Mouse (Mus musculus) forebrain, embryonic 15.5 days (tissue): ENCODE measurements at regions not wholly inside any gene's neighbourhood (a gene's known extent, or its start where the extent isn't known, plus 50 kb on each side); places are given as distances from the start of the nearest gene placed in this dataset.

Experiments
- ATAC-seq: fragments of 200-750 bp; cut with Nextera tagmentation; replicated peaks from 2 replicates; pipeline ENCODE4 v1.8.0; 2017; ENCODE audit warnings: mild to moderate bottlenecking, moderate TSS enrichment, moderate library complexity
- H3K27ac ChIP-seq: fragments of 300-500 bp; sonication (generic); replicated peaks from 2 replicates; pipeline ENCODE4 v1.5.1; 2015; ENCODE audit warnings: mild to moderate bottlenecking, inconsistent platforms
- H3K27me3 ChIP-seq: fragments of 300-500 bp; sonication (generic); 2 replicates; pipeline ENCODE4 v1.6.1; 2015; ENCODE audit warnings: inconsistent platforms
- H3K36me3 ChIP-seq: fragments of 300-500 bp; sonication (generic); 2 replicates; pipeline ENCODE4 v1.6.1; 2015; ENCODE audit warnings: mild to moderate bottlenecking, inconsistent platforms
- H3K4me1 ChIP-seq: fragments of 300-500 bp; sonication (generic); 2 replicates; pipeline ENCODE4 v1.6.1; 2015; ENCODE audit warnings: inconsistent platforms
- H3K4me2 ChIP-seq: fragments of 300-500 bp; sonication (generic); replicated peaks from 2 replicates; pipeline ENCODE4 v1.6.1; 2015; ENCODE audit warnings: mild to moderate bottlenecking, inconsistent platforms
- H3K4me3 ChIP-seq: fragments of 300-500 bp; sonication (generic); 2 replicates; pipeline ENCODE4 v1.5.1; 2015; ENCODE audit warnings: mild to moderate bottlenecking, inconsistent platforms
- H3K9ac ChIP-seq: fragments of 300-500 bp; sonication (generic); replicated peaks from 2 replicates; pipeline ENCODE4 v1.6.1; 2015; ENCODE audit warnings: mild to moderate bottlenecking, inconsistent platforms
- H3K9me3 ChIP-seq: fragments of 300-500 bp; sonication (generic); 2 replicates; pipeline ENCODE4 v1.6.1; 2016; ENCODE audit warnings: inconsistent platforms
- WGBS: fragments of 180-500 bp; shearing (Covaris S2); methylation state at CpG from one replicate; pipeline ENCODE4 v1.1.7; 2015; ENCODE audit warnings: mixed read lengths; 5-methylcytosine and 5-hydroxymethylcytosine counted together

DNA sequence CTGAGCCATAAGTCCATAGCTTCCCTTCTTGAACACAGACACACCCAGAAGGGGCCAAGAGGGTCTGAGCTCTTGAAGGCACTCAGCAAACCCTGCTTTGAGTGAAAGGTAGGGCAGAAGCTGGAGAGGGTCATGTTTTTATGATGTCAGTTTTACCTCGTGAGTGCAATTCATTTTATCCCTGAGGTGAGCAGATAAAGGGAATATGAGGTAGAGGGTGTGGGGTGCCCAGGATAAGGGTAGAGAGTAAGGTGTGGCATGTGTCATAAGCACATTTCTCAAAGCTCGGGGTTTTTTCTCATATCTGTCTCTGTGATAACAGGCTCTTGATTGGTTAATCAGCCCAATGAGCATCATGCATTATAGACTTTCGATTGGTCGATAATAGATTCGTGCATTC lies 520.3 kb downstream of the Med13l start:
- peaks cover 8% of the 10 kb centered on the region; the same call in 1 of the 2 replicates for H3K27me3 ChIP-seq
- no peak overlapping the region for H3K4me3 ChIP-seq
- H3K9me3 ChIP-seq = no peaks in the 10 kb centered on the region
- no peak overlapping the region for H3K4me2 ChIP-seq
- H3K27ac ChIP-seq = no peak overlapping the region
- no peak for ATAC-seq
- H3K36me3 ChIP-seq = no peaks in the 10 kb centered on the region
- H3K4me1 ChIP-seq = peaks cover 3% of the 10 kb centered on the region; the same call in 1 of the 2 replicates
- WGBS = 90% methylated on average over 5 of the region's 5 CpGs
- no peak overlapping the region for H3K9ac ChIP-seq

DNA sequence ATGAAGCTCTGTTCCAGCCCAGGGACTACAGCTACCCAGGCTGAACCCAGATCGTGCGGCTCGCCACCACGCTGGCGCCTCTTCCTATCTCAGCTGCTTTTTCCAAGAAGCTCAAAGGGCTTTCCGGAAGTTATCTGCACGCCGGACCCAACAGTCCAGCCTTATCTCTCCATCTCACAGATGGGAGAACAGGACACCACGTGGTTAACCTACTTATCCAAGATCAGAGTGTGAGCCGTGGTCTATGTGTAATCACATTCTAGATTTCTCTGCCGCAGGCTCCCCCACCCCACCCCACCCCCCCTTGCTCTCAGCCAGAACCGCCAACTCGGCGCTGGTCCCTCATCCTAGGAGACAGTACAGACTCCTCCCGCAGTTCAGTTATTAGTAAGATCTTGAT lies 522.4 kb downstream of the Med13l start:
- H3K9ac ChIP-seq = no peak overlapping the region
- no peaks in the 10 kb centered on the region for H3K9me3 ChIP-seq
- no peak for ATAC-seq
- H3K4me3 ChIP-seq = no peak overlapping the region
- no peak overlapping the region for H3K27ac ChIP-seq
- H3K27me3 ChIP-seq = peaks cover 18% of the 10 kb centered on the region; the same call in 1 of the 2 replicates
- no peaks in the 10 kb centered on the region for H3K36me3 ChIP-seq
- H3K4me1 ChIP-seq = peaks cover 3% of the 10 kb centered on the region; the same call in 1 of the 2 replicates
- H3K4me2 ChIP-seq = no peak overlapping the region
- WGBS = 84% methylated on average over 15 of the region's 15 CpGs

DNA sequence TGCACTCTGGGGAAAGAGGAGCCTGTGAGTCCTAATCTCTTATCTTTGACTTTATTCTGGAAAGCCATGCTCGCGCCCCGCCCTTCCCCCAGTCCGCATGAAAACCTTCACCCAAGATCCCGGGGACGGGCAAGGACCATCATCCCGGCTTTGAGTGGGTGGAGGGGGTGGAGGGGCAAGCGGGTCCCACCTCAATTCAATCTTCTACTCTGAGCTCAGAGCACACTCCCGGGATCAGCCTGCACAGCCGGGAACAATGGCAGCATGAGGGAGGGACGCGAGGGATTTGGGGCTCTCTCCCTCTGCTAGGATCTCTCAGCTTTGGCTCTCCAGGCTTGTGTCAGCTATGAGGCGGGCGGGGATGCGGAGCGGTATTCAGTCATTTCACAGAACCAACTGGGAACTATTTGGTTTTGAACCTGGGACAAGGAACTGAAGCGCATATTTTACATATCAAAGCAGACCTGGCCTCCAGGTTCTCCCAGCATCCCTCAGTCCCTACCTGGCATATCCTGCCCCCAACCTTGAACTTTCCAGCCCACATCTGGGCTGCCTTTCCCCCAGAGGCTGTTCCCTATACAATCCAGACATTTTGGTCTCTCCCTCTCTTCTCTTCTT lies 537.2 kb downstream of the Med13l start:
- Histone ChIP-seq H3K4me3 (peak overlapping the region; percentile 39), H3K4me1 (peaks cover 3% of the 10 kb centered on the region; the same call in 1 of the 2 replicates), H3K9me3 (no peaks in the 10 kb centered on the region), H3K9ac (peak overlapping the region; percentile 46), H3K36me3 (no peaks in the 10 kb centered on the region), H3K27me3 (no peaks in the 10 kb centered on the region), H3K27ac (no peak overlapping the region), H3K4me2 (peak overlapping the region; percentile 54)
- ATAC-seq = no peak
- WGBS = 3% methylated on average over 17 of the region's 17 CpGs

DNA sequence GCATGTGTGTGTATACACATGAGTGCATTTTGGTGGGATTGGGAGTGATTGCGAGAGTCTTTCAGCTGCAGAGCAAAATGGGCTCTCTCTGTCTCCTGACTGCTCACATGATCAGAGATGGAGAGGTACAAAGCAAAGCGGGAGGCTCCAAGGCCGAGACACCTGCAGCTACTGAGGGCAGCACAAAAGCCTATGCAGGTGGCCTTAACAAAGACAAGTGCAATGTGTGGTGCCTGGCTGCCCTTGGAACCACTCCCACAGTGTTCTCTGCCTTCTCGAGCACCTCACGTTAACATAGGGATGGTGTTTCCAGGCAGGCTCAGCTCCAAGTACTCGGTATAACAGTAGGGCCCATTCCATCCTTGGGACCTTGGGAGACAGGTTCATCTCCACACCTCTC lies 539.3 kb downstream of the Med13l start:
- Histone ChIP-seq H3K9me3 (no peaks in the 10 kb centered on the region), H3K4me3 (no peak overlapping the region), H3K9ac (no peak overlapping the region), H3K27me3 (no peaks in the 10 kb centered on the region), H3K36me3 (no peaks in the 10 kb centered on the region), H3K4me1 (peaks cover 3% of the 10 kb centered on the region; the same call in 1 of the 2 replicates), H3K4me2 (no peak overlapping the region), H3K27ac (no peak overlapping the region)
- 58% methylated on average over 6 of the region's 6 CpGs for WGBS
- ATAC-seq = no peak

DNA sequence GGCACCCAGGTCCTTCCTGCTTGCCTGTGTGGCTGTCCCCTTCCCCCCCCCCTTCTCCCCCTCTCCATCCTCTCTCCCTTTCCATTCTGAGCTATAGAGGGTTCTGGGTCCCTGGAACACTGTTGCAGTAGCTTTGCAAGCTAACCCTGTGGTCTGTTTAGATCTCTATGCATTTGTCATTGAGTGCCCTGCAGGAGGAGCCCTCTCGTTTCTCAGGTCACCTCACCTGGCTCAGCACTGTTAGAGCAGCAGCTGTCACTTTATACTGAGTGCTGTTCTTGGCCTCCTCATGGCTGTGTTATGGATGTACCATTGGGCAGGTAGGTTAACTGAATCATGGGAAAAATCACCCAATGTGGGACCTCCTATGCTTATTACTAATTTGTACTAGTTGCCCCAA lies 543.0 kb downstream of the Med13l start:
- 49% methylated on average over 1 of the region's 1 CpGs for WGBS
- Histone ChIP-seq H3K9me3 (no peaks in the 10 kb centered on the region), H3K27me3 (no peaks in the 10 kb centered on the region), H3K36me3 (no peaks in the 10 kb centered on the region), H3K4me1 (no peaks in the 10 kb centered on the region), H3K9ac (no peak overlapping the region), H3K4me3 (no peak overlapping the region), H3K27ac (no peak overlapping the region), H3K4me2 (no peak overlapping the region)
- ATAC-seq = no peak

DNA sequence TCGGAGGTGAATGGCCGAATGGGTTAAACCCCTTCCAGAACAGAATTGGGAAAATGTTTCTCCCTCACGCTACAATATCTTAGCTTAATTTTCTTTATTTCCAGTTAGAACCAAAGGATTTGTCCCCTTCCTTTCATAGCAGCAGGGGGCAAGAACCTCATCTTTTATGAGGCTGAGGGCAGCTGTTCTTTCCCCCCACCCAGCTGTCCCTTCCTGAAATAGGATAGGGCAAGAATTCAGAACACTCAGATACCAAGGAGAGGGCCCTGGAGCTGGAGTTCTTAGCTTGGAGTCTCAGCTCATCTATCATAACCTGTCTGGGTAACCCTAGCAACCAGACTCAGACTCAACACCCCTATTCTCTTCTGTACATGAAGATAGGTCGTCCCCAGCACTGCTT lies 547.4 kb downstream of the Med13l start:
- H3K4me2 ChIP-seq = no peak overlapping the region
- no peaks in the 10 kb centered on the region for H3K36me3 ChIP-seq
- no peaks in the 10 kb centered on the region for H3K27me3 ChIP-seq
- no peaks in the 10 kb centered on the region for H3K4me1 ChIP-seq
- no peak overlapping the region for H3K4me3 ChIP-seq
- no peak overlapping the region for H3K27ac ChIP-seq
- 79% methylated on average over 4 of the region's 4 CpGs for WGBS
- H3K9ac ChIP-seq = no peak overlapping the region
- H3K9me3 ChIP-seq = no peaks in the 10 kb centered on the region
- ATAC-seq = no peak

DNA sequence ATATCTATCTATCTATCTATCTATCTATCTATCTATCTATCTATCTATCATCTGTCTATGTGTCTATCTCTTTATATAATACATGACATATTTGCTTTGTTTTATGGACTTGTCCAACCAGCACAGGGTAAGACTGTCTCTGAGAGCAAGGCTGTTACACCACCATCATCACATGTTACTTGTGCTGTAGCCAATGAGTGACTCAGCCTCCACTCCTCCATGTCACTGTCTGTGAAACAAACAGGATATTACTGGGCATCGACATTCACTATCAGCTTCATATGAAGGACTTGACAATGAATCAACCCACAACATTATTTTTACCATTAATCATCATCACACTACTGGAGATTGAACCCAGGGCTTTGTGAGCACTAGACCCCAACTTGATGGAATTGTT lies 549.0 kb downstream of the Med13l start:
- H3K9me3 ChIP-seq = no peaks in the 10 kb centered on the region
- 95% methylated on average over 1 of the region's 1 CpGs for WGBS
- no peak overlapping the region for H3K4me3 ChIP-seq
- H3K36me3 ChIP-seq = no peaks in the 10 kb centered on the region
- no peaks in the 10 kb centered on the region for H3K4me1 ChIP-seq
- no peak overlapping the region for H3K9ac ChIP-seq
- H3K27me3 ChIP-seq = no peaks in the 10 kb centered on the region
- H3K27ac ChIP-seq = no peak overlapping the region
- no peak overlapping the region for H3K4me2 ChIP-seq
- ATAC-seq = no peak

DNA sequence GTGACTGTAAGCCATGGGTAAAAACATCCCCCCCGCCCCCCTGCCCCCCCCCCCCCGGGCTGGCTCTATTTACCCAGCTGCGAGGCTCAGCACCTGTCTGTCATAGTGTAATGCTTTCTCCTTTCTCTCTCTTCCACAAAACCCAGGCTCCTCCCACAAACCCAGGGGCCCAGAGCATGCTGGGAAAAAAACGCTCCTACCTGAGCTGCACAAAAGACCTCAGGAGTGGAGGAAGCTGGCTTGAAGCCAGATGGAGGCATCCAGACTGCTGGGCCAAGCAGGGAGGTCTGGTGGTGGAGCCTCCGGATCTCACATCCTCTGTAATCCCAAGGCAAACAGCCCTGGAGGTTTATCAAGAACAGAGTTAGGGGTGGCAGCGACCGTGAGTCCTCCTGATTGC lies 553.6 kb downstream of the Med13l start:
- no peaks in the 10 kb centered on the region for H3K9me3 ChIP-seq
- H3K4me2 ChIP-seq = no peak overlapping the region
- 40% methylated on average over 7 of the region's 7 CpGs for WGBS
- no peak overlapping the region for H3K27ac ChIP-seq
- H3K4me1 ChIP-seq = no peaks in the 10 kb centered on the region
- H3K9ac ChIP-seq = no peak overlapping the region
- no peak for ATAC-seq
- no peak overlapping the region for H3K4me3 ChIP-seq
- H3K27me3 ChIP-seq = no peaks in the 10 kb centered on the region
- H3K36me3 ChIP-seq = no peaks in the 10 kb centered on the region

DNA sequence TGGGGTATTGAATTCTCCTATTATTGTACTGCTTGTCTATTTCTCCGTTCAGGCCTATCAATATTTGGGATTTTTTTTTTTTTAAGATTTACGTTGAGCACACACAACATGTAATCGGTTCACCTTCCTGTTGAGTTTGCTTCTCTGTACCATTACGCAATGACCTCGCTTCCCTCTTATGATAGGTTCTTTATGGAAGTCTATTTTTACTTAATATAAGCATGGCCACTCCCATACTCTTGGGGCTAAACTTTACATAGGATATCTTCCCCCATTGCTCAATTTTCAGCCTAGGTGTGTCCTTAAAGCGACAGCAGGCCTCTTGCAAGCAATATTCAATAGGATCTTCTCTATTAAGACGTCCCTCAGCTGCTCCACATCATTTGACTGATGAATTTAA lies 544.7 kb upstream of the Tbx3 start:
- no peaks in the 10 kb centered on the region for H3K27me3 ChIP-seq
- ATAC-seq = no peak
- no peaks in the 10 kb centered on the region for H3K4me1 ChIP-seq
- no peak overlapping the region for H3K9ac ChIP-seq
- no peaks in the 10 kb centered on the region for H3K36me3 ChIP-seq
- 92% methylated on average over 7 of the region's 7 CpGs for WGBS
- H3K9me3 ChIP-seq = no peaks in the 10 kb centered on the region
- H3K4me2 ChIP-seq = no peak overlapping the region
- no peak overlapping the region for H3K4me3 ChIP-seq
- no peak overlapping the region for H3K27ac ChIP-seq

DNA sequence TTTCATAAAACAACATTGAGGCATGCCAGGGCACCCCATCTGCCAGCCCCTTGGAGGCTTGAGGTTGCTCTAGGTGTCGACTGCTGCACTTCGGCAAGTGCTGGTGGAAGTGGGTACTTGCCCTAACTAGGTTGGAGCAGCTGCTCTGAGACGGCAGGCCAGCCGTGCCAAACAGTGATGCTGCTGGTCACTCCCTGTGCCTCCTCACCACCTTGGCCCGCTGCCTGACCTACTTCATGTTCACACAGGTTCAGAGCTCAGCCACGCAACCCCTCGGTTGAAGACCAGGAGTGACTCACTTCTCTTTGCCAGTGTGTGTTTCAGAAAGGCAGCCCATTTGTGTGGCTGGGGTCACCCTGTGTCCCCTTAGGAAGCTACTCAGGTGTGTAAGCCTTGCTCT lies 540.3 kb upstream of the Tbx3 start:
- no peaks in the 10 kb centered on the region for H3K27me3 ChIP-seq
- no peak for ATAC-seq
- no peak overlapping the region for H3K27ac ChIP-seq
- H3K9me3 ChIP-seq = no peaks in the 10 kb centered on the region
- H3K4me2 ChIP-seq = no peak overlapping the region
- WGBS = 96% methylated on average over 7 of the region's 7 CpGs
- H3K4me1 ChIP-seq = no peaks in the 10 kb centered on the region
- H3K36me3 ChIP-seq = no peaks in the 10 kb centered on the region
- no peak overlapping the region for H3K9ac ChIP-seq
- H3K4me3 ChIP-seq = no peak overlapping the region

DNA sequence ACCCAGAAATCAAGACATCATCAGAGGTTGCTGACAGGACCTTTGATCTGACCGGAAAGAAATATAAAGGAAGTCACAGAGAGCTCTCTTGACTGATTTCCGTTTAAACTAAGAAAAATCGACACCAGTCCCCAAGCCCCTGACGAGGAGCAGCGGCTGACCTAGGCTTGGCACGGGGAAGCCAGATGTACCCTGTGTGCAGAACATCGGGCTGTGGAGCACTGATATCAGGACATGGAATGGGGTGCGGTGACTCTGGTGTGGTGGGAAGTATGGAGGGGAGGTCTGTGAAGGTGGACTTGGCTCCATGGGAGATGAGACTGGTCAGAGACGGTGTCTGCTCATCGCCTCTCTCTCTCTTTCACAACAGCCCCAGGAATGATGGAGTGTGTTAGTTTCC lies 539.0 kb upstream of the Tbx3 start:
- no peaks in the 10 kb centered on the region for H3K27me3 ChIP-seq
- no peaks in the 10 kb centered on the region for H3K9me3 ChIP-seq
- no peaks in the 10 kb centered on the region for H3K36me3 ChIP-seq
- WGBS = 86% methylated on average over 10 of the region's 10 CpGs
- no peak for ATAC-seq
- no peak overlapping the region for H3K9ac ChIP-seq
- H3K4me2 ChIP-seq = no peak overlapping the region
- no peaks in the 10 kb centered on the region for H3K4me1 ChIP-seq
- H3K27ac ChIP-seq = no peak overlapping the region
- no peak overlapping the region for H3K4me3 ChIP-seq

DNA sequence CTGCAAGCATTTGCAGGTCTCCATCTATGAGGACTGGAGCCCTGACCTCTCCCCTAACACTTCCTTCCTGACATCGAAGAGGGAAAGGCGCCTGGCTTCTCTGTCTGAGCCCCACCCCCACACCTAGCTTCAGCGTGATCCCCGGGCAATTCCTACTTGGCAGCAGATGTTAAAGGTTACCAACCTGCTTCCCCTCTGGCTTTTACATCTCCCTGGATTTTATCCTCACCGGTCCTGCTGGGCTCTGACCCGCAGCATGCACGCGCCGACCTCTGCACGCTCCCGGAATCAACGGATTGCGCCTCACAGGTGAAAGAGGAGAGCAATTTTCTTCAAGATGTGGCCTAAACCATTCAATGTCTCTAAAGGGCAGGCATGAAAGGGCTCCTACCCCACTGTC lies 537.1 kb upstream of the Tbx3 start:
- Histone ChIP-seq H3K4me2 (no peak overlapping the region), H3K4me1 (no peaks in the 10 kb centered on the region)
- WGBS = 50% methylated on average over 13 of the region's 13 CpGs

DNA sequence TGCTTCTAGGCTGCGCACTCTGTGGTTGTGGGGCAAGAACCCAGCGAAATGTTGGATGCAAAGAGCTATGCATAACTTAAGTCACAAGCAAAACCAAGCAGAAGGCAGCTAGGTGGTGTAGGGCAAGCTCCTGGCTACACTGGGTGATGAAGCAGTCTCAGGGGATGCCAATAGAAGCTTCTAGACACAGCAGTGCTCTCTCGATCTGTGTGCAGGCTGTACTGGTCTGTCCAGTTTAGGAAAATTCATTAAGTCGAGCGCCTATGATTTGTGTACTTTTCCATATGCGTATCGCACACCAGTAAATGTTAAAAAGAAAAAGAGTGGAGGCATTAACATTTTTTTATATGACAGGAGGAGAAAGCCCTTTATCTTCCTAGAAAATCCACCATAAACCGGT lies 533.6 kb upstream of the Tbx3 start:
- no peak overlapping the region for H3K4me2 ChIP-seq
- H3K9me3 ChIP-seq = no peaks in the 10 kb centered on the region
- no peaks in the 10 kb centered on the region for H3K36me3 ChIP-seq
- ATAC-seq = no peak
- H3K4me1 ChIP-seq = no peaks in the 10 kb centered on the region
- H3K4me3 ChIP-seq = no peak overlapping the region
- 76% methylated on average over 8 of the region's 8 CpGs for WGBS
- H3K27me3 ChIP-seq = no peaks in the 10 kb centered on the region
- H3K9ac ChIP-seq = no peak overlapping the region
- H3K27ac ChIP-seq = no peak overlapping the region

More for the DNA sequence above, 537.1 kb upstream of the Tbx3 start:
- H3K27me3 ChIP-seq = no peaks in the 10 kb centered on the region
- no peak overlapping the region for H3K27ac ChIP-seq
- ATAC-seq = no peak
- H3K9ac ChIP-seq = no peak overlapping the region
- no peaks in the 10 kb centered on the region for H3K36me3 ChIP-seq
- no peaks in the 10 kb centered on the region for H3K9me3 ChIP-seq
- H3K4me3 ChIP-seq = no peak overlapping the region
